Mouse (Mus musculus): Measurements from ENCODE around the gene Tmem53. TPM values are rescaled to one million over a fixed set of nuclear protein-coding genes. Genes with fewer than 3 reads are reported as not detected.

The Tmem53 gene
- total RNA-seq, 1 experiment, result 3.4 TPM

GRCm38 (mm10) chr4:117284363-117284762 lies 32.6 kb downstream of the Tmem53 start:
- Histone ChIP-seq H3K4me1 (ENCODE audit: control insufficient read depth in 2 of 2, insufficient read depth in 2 of 2, low read length in 2 of 2, poor library complexity in 1 of 2) (peaks cover 14 to 24% of the 10 kb centered on the region in 2 experiments; a peak in 3 of 4 replicates), H3K4me3 (ENCODE audit: insufficient read depth in 1 of 2, low read depth in 1 of 2, low read length in 2 of 2, poor library complexity in 1 of 2, severe bottlenecking in 1 of 2) (no peak overlapping the region), H3K27ac (ENCODE audit: insufficient read depth, low read depth, low read length, poor library complexity, severe bottlenecking) (no peak overlapping the region), H3K9ac (ENCODE audit: insufficient read depth, low read depth, low read length, poor library complexity, severe bottlenecking) (no peak overlapping the region), H3K9me3 (ENCODE audit: control insufficient read depth, insufficient read depth, low read depth, low read length) (no peaks in the 10 kb centered on the region), H3K36me3 (ENCODE audit: control insufficient read depth, insufficient read depth, low read length, poor library complexity, severe bottlenecking) (peaks cover 79% of the 10 kb centered on the region)
- DNase-seq (ENCODE audit: low read depth, low spot score), result no peak
- in situ Hi-C loops (cut with MboI; ENCODE audit: low sequenced_read_pairs in 2 of 2, unreplicated experiment in 2 of 2), result no loop called here
- no peak for TF ChIP-seq HCFC1 (IDR thresholded peaks at IDR 0.05; ENCODE audit: borderline replicate concordance, insufficient read depth, low read length)
- no peak for TF ChIP-seq MAFK (IDR thresholded peaks at IDR 0.05; ENCODE audit: insufficient read depth, low read depth, low read length)
- TF ChIP-seq CHD2 (IDR thresholded peaks at IDR 0.05; ENCODE audit: low read depth, low read length), result no peak
- no peak for TF ChIP-seq ZNF384 (IDR thresholded peaks at IDR 0.05; ENCODE audit: low read depth, low read length)
- TF ChIP-seq ZC3H11A (IDR thresholded peaks at IDR 0.05; ENCODE audit: borderline replicate concordance, low read depth, low read length), result no peak

GRCm38 (mm10) chr4:117288277-117288926 lies 36.7 kb downstream of the Tmem53 start:
- no peak for TF ChIP-seq ZNF384 (IDR thresholded peaks at IDR 0.05; ENCODE audit: low read depth, low read length)
- no peak for TF ChIP-seq ZC3H11A (IDR thresholded peaks at IDR 0.05; ENCODE audit: borderline replicate concordance, low read depth, low read length)
- no peak for TF ChIP-seq CHD2 (IDR thresholded peaks at IDR 0.05; ENCODE audit: low read depth, low read length)
- no peak; the same call in 1 of the 2 replicates for TF ChIP-seq HCFC1 (IDR thresholded peaks at IDR 0.05; ENCODE audit: borderline replicate concordance, insufficient read depth, low read length)
- no peak for TF ChIP-seq MAFK (IDR thresholded peaks at IDR 0.05; ENCODE audit: insufficient read depth, low read depth, low read length)
- H3K4me1 ChIP-seq (ENCODE audit: control insufficient read depth in 2 of 2, insufficient read depth in 2 of 2, low read length in 2 of 2, poor library complexity in 1 of 2), result peaks cover 11 to 16% of the 10 kb centered on the region in 2 experiments; a peak in 3 of 4 replicates
- no peaks in the 10 kb centered on the region for H3K9me3 ChIP-seq (ENCODE audit: control insufficient read depth, insufficient read depth, low read depth, low read length)
- H3K36me3 ChIP-seq (ENCODE audit: control insufficient read depth, insufficient read depth, low read length, poor library complexity, severe bottlenecking), result peaks cover 44% of the 10 kb centered on the region
- DNase-seq (ENCODE audit: low read depth, low spot score), result no peak
- H3K27ac ChIP-seq (ENCODE audit: insufficient read depth, low read depth, low read length, poor library complexity, severe bottlenecking), result peak overlapping the region; percentile 97; the same call in 1 of the 2 replicates
- peak overlapping the region; percentile 89 to 97 for H3K4me3 ChIP-seq (ENCODE audit: insufficient read depth in 1 of 2, low read depth in 1 of 2, low read length in 2 of 2, poor library complexity in 1 of 2, severe bottlenecking in 1 of 2)
- peak overlapping the region; percentile 95 for H3K9ac ChIP-seq (ENCODE audit: insufficient read depth, low read depth, low read length, poor library complexity, severe bottlenecking)
- in situ Hi-C loops (cut with MboI; ENCODE audit: low sequenced_read_pairs in 2 of 2, unreplicated experiment in 2 of 2), result no loop called here

GRCm38 (mm10) chr4:117288927-117289801 lies 37.4 kb downstream of the Tmem53 start:
- DNase-seq (ENCODE audit: low read depth, low spot score), result peak; percentile 77
- Histone ChIP-seq H3K9me3 (ENCODE audit: control insufficient read depth, insufficient read depth, low read depth, low read length) (no peaks in the 10 kb centered on the region), H3K27ac (ENCODE audit: insufficient read depth, low read depth, low read length, poor library complexity, severe bottlenecking) (peak overlapping the region; percentile 97), H3K9ac (ENCODE audit: insufficient read depth, low read depth, low read length, poor library complexity, severe bottlenecking) (peak overlapping the region; percentile 95), H3K4me3 (ENCODE audit: insufficient read depth in 1 of 2, low read depth in 1 of 2, low read length in 2 of 2, poor library complexity in 1 of 2, severe bottlenecking in 1 of 2) (peak overlapping the region; percentile 89 to 97), H3K4me1 (ENCODE audit: control insufficient read depth in 2 of 2, insufficient read depth in 2 of 2, low read length in 2 of 2, poor library complexity in 1 of 2) (peaks cover 7 to 12% of the 10 kb centered on the region in 2 experiments; a peak in 3 of 4 replicates), H3K36me3 (ENCODE audit: control insufficient read depth, insufficient read depth, low read length, poor library complexity, severe bottlenecking) (peaks cover 40% of the 10 kb centered on the region)
- TF ChIP-seq HCFC1 (IDR thresholded peaks at IDR 0.05; ENCODE audit: borderline replicate concordance, insufficient read depth, low read length), result 0 out of 2 replicates have a peak, but pooled peaks have one; percentile 5
- TF ChIP-seq CHD2 (IDR thresholded peaks at IDR 0.05; ENCODE audit: low read depth, low read length), result no peak
- in situ Hi-C loops (cut with MboI; ENCODE audit: low sequenced_read_pairs in 2 of 2, unreplicated experiment in 2 of 2), result no loop called here

- no peak for DNase-seq (ENCODE audit: low read depth, low spot score)
- Histone ChIP-seq H3K4me1 (ENCODE audit: control insufficient read depth in 2 of 2, insufficient read depth in 2 of 2, low read length in 2 of 2, poor library complexity in 1 of 2) (peaks cover 6 to 10% of the 10 kb centered on the region in 2 experiments; a peak in 3 of 4 replicates), H3K27ac (ENCODE audit: insufficient read depth, low read depth, low read length, poor library complexity, severe bottlenecking) (no peak overlapping the region), H3K9ac (ENCODE audit: insufficient read depth, low read depth, low read length, poor library complexity, severe bottlenecking) (no peak overlapping the region), H3K4me3 (ENCODE audit: insufficient read depth in 1 of 2, low read depth in 1 of 2, low read length in 2 of 2, poor library complexity in 1 of 2, severe bottlenecking in 1 of 2) (no peak overlapping the region), H3K36me3 (ENCODE audit: control insufficient read depth, insufficient read depth, low read length, poor library complexity, severe bottlenecking) (peaks cover 15% of the 10 kb centered on the region), H3K9me3 (ENCODE audit: control insufficient read depth, insufficient read depth, low read depth, low read length) (no peaks in the 10 kb centered on the region)
- TF ChIP-seq CHD2 (IDR thresholded peaks at IDR 0.05; ENCODE audit: low read depth, low read length) (no peak), HCFC1 (IDR thresholded peaks at IDR 0.05; ENCODE audit: borderline replicate concordance, insufficient read depth, low read length) (no peak), ZNF384 (IDR thresholded peaks at IDR 0.05; ENCODE audit: low read depth, low read length) (no peak), ZC3H11A (IDR thresholded peaks at IDR 0.05; ENCODE audit: borderline replicate concordance, low read depth, low read length) (no peak), MAFK (IDR thresholded peaks at IDR 0.05; ENCODE audit: insufficient read depth, low read depth, low read length) (no peak)
- in situ Hi-C loops (cut with MboI; ENCODE audit: low sequenced_read_pairs in 2 of 2, unreplicated experiment in 2 of 2), result no loop called here
Measured at GRCm38 (mm10) chr4:117291696-117292095, 39.9 kb downstream of the Tmem53 start.

Data from ES-E14 (cell line).